10 mouse cellular contexts compared by ENCODE assay signal in genomic region chr9:71879972-71880371, GRCm38 (mm10).
A peak's percentile ranks its signal among the peaks of the same experiment; 100 is the strongest.
DNase-seq lines count a peak whose midpoint lies in the region; ATAC-seq and TF ChIP-seq lines count a peak whose summit lies in the region.
"Had no signal": no experiment of that assay in that cellular context is flagged by ENCODE, and none has a peak within 500 bp of the region (broad histone marks: within the 10 kb centered on the region; RNA-seq: fewer than 3 reads in every experiment).

No protein-coding gene starts in this region.

- DNase-seq in kidney, postnatal 36 days = no peak
- DNase-seq in embryonic facial prominence, embryonic 10.5 days (ENCODE audit: low spot score) = no peak
- peak; percentile 35 for DNase-seq in hindbrain, embryonic 11.5 days (ENCODE audit: low spot score)
- DNase-seq in yolk sac, embryonic 10.5 days (ENCODE audit: low spot score) = no peak
- DNase-seq in gastrocnemius, postnatal 25 days = no peak
- DNase-seq in gastrocnemius, adult 2 months = no peak
- DNase-seq: left cerebral cortex, postnatal 4 days had no signal

- peak overlapping the region; percentile 14; the same call in 1 of the 2 replicates for H3K27ac ChIP-seq in kidney, embryonic 14.5 days (ENCODE audit: low read depth, low read length)
- peak overlapping the region; percentile 58; the same call in 1 of the 2 replicates for H3K27ac ChIP-seq in embryonic facial prominence, embryonic 10.5 days (replicated peaks)
- H3K27ac ChIP-seq in hindbrain, embryonic 11.5 days (ENCODE audit: low read depth, low read length) = peak overlapping the region; percentile 90
- H3K27ac ChIP-seq in neural tube, embryonic 12.5 days = no peak overlapping the region
- no peak overlapping the region for H3K27ac ChIP-seq in gastrocnemius, adult 2 months
- H3K27ac ChIP-seq: macrophage had no signal

- no peaks in the 10 kb centered on the region for H3K27me3 ChIP-seq in kidney, embryonic 14.5 days (ENCODE audit: control insufficient read depth, insufficient read depth, low read length)
- no peaks in the 10 kb centered on the region for H3K27me3 ChIP-seq in embryonic facial prominence, embryonic 10.5 days (replicated peaks; ENCODE audit: low read depth, poor library complexity, severe bottlenecking)
- no peaks in the 10 kb centered on the region for H3K27me3 ChIP-seq in hindbrain, embryonic 11.5 days (ENCODE audit: control insufficient read depth, insufficient read depth, low read length)
- no peaks in the 10 kb centered on the region for H3K27me3 ChIP-seq in neural tube, embryonic 12.5 days (replicated peaks)

- no peak overlapping the region for H3K4me3 ChIP-seq in kidney, embryonic 14.5 days (ENCODE audit: low read length)
- no peak overlapping the region for H3K4me3 ChIP-seq in embryonic facial prominence, embryonic 10.5 days
- no peak overlapping the region for H3K4me3 ChIP-seq in hindbrain, embryonic 11.5 days (ENCODE audit: low read depth, low read length)
- H3K4me3 ChIP-seq in neural tube, embryonic 12.5 days = no peak overlapping the region
- H3K4me3 ChIP-seq in gastrocnemius, adult 2 months = no peak overlapping the region

- H3K9ac ChIP-seq in kidney, embryonic 14.5 days (ENCODE audit: low read depth, low read length) = no peak overlapping the region
- no peak overlapping the region for H3K9ac ChIP-seq in hindbrain, embryonic 11.5 days (ENCODE audit: low read depth, low read length)
- H3K9ac ChIP-seq in neural tube, embryonic 12.5 days = no peak overlapping the region

- no peak overlapping the region for H3K4me2 ChIP-seq in kidney, embryonic 14.5 days (replicated peaks; ENCODE audit: low read depth, low read length)
- no peak overlapping the region for H3K4me2 ChIP-seq in hindbrain, embryonic 11.5 days (replicated peaks; ENCODE audit: low read depth, low read length)
- no peak overlapping the region for H3K4me2 ChIP-seq in neural tube, embryonic 12.5 days (replicated peaks)

- WGBS in kidney, embryonic 14.5 days = 55% methylated on average over 5 of the region's 5 CpGs
- WGBS in embryonic facial prominence, embryonic 10.5 days = 36% methylated on average over 5 of the region's 5 CpGs
- WGBS in hindbrain, embryonic 11.5 days = 31% methylated on average over 5 of the region's 5 CpGs
- WGBS in neural tube, embryonic 12.5 days = 16% methylated on average over 5 of the region's 5 CpGs

- peaks cover 29% of the 10 kb centered on the region for H3K36me3 ChIP-seq in kidney, embryonic 14.5 days (ENCODE audit: control insufficient read depth, insufficient read depth, low read length)
- H3K36me3 ChIP-seq in embryonic facial prominence, embryonic 10.5 days (replicated peaks) = peaks cover 85% of the 10 kb centered on the region
- 0 out of 2 replicates have a peak, but pooled peaks cover 3% of the 10 kb centered on the region for H3K36me3 ChIP-seq in hindbrain, embryonic 11.5 days (ENCODE audit: control insufficient read depth, insufficient read depth, low read length)
- peaks cover 38% of the 10 kb centered on the region for H3K36me3 ChIP-seq in neural tube, embryonic 12.5 days

- 0 out of 2 replicates have a peak, but pooled peaks cover 5% of the 10 kb centered on the region for H3K4me1 ChIP-seq in kidney, embryonic 14.5 days (ENCODE audit: control insufficient read depth, insufficient read depth, low read length)
- peaks cover 47% of the 10 kb centered on the region for H3K4me1 ChIP-seq in embryonic facial prominence, embryonic 10.5 days
- peaks cover 2% of the 10 kb centered on the region; the same call in 1 of the 2 replicates for H3K4me1 ChIP-seq in hindbrain, embryonic 11.5 days (replicated peaks; ENCODE audit: control insufficient read depth, insufficient read depth, low read length)
- peaks cover 28% of the 10 kb centered on the region for H3K4me1 ChIP-seq in neural tube, embryonic 12.5 days

- no peak for ATAC-seq in kidney, embryonic 14.5 days (ENCODE audit: low FRiP score, low TSS enrichment)
- peak; percentile 53 for ATAC-seq in hindbrain, embryonic 11.5 days (ENCODE audit: low FRiP score)
- ATAC-seq in neural tube, embryonic 12.5 days (ENCODE audit: low FRiP score, low read depth) = peak; percentile 77

- TF ChIP-seq CTCF in gastrocnemius, adult 2 months (IDR thresholded peaks at IDR 0.05) = no peak

- intact Hi-C loops in gastrocnemius, adult 2 months (cut with DNase I) = loop anchor here (10.0 kb wide), 1 partner anchor 435 kb away; no protein-coding TSS in a partner anchor

- H3K9me3 ChIP-seq in kidney, embryonic 14.5 days (ENCODE audit: control insufficient read depth, low read length) = no peaks in the 10 kb centered on the region
- no peaks in the 10 kb centered on the region; the same call in 1 of the 2 replicates for H3K9me3 ChIP-seq in embryonic facial prominence, embryonic 10.5 days
- H3K9me3 ChIP-seq in hindbrain, embryonic 11.5 days (ENCODE audit: control insufficient read depth, low read length) = no peaks in the 10 kb centered on the region
- H3K9me3 ChIP-seq in neural tube, embryonic 12.5 days = no peaks in the 10 kb centered on the region

Comparison
In these comparisons a context has a peak if more than half of its experiments do, and no peak if none do; other contexts are left out.
1. H3K27ac ChIP-seq: peak in kidney, embryonic 14.5 days (single experiment), embryonic facial prominence, embryonic 10.5 days (single experiment) and hindbrain, embryonic 11.5 days (single experiment); none in neural tube, embryonic 12.5 days (single experiment) and gastrocnemius, adult 2 months (single experiment).